Mouse (Mus musculus) gastrocnemius, adult 2 months (tissue): ENCODE measurements at regions not wholly inside any gene's neighbourhood (a gene's known extent, or its start where the extent isn't known, plus 50 kb on each side); places are given as distances from the start of the nearest gene placed in this dataset.

Experiments
- DNase-seq: peaks from one replicate; pipeline ENCODE4 v3.0.0; 2022
- H3K27ac ChIP-seq: fragments of 200-600 bp; 2 replicates; pipeline ENCODE4 v1.8.1; 2022; ENCODE audit warnings: mild to moderate bottlenecking
- H3K4me3 ChIP-seq: fragments of 200-600 bp; 2 replicates; pipeline ENCODE4 v1.8.1; 2022; ENCODE audit warnings: mild to moderate bottlenecking, moderate library complexity
- CTCF ChIP-seq: fragments of 200-600 bp; IDR thresholded peaks from 2 replicates; pipeline ENCODE4 v1.8.1; 2022; ENCODE audit warnings: antibody characterized with exemption, mild to moderate bottlenecking, moderate library complexity
- intact Hi-C: fragments of 180-260 bp; cut with DNase I; formaldehyde crosslinking; loops from one replicate; pipeline ENCODE4 v1.15.1; 2025

DNA sequence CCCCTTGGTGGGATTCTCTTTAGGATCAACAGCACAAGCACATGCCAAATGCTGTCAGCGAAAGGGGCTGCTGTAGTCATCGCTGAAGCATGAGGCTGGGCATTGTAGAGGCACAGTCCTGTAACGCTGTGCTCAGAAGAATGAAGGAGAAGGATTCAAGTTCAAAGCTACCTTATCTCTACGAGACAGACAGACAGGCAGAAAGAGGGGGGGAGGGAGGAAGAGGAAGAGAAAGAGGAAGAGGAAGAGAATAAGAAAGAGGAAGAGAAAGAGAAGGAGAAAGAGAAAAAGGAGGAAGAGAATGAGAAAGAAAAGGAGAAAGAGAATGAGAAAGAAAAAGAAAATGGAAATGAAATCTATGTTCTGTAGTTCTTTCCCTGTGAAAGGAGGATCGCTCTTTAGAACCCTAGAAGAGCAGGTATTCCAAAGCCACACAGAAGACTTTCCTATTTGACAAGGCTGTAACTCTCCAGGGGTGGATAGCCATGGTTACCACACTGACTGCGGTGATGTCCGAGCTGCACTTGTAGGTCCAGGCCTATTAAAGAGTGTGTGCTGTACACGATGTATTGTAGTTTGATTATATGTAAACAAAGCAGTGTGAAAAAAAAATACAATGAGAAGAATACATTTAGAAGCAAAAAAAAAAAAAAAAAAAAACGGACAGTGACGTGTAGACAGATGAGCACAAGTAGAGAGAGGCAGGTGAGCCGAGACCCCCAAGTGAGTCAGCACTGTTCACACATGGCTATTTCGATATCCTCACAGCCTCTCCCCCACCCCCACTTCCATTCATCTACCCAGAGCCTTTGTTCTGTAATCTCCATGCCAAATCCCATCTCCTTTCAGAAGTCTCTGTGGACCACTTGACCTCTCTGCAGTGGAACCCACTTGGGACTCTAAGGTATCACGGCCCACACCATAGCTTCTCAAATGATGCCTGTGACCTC lies 165.2 kb downstream of the Chic2 start:
- intact Hi-C loops, result no loop called here
- DNase-seq, result no peak
- Histone ChIP-seq H3K27ac (no peak overlapping the region), H3K4me3 (no peak overlapping the region)
- TF ChIP-seq CTCF, result no peak

DNA sequence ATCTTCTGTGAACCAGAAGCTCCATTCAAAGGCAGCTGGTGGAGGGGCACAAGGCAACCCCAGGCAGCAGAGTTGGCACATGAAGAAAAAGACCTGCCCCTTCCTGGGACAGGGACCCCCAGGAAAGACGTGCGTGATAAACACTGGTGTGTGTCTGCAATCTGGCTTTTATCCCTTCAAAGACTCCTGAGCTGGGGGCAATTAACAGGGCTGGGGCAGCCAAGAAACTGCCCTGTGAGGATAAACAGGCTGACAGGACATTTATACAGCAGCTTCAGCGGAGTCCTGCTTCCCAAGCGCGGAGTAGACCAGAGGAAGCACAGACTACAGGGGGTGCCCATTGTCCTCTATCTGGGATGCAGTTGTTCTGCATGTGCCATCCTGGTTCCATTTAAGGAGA lies 167.0 kb downstream of the Chic2 start:
- TF ChIP-seq CTCF, result no peak
- H3K27ac ChIP-seq, result no peak overlapping the region
- no peak overlapping the region for H3K4me3 ChIP-seq
- no peak for DNase-seq
- intact Hi-C loops, result no loop called here

DNA sequence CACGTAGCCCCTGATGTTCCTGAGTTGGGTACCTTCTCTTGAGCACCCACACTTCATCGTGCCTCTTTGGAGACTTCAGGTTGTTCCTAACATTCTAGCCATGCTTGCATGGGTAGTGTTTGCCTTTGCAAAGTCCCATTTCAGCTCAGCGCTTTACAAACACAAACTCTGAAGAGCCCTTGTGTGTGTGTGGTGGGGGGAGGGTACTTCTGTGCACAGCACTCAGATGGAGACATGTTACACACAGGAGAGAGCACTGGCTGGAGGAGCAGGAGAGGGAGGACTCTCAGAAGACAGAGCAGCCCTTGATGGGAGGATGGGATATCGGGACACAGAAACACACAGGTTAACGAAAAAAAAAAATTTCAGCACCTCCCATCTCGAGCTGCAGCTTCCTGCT lies 167.4 kb downstream of the Chic2 start:
- intact Hi-C loops, result no loop called here
- no peak for DNase-seq

DNA sequence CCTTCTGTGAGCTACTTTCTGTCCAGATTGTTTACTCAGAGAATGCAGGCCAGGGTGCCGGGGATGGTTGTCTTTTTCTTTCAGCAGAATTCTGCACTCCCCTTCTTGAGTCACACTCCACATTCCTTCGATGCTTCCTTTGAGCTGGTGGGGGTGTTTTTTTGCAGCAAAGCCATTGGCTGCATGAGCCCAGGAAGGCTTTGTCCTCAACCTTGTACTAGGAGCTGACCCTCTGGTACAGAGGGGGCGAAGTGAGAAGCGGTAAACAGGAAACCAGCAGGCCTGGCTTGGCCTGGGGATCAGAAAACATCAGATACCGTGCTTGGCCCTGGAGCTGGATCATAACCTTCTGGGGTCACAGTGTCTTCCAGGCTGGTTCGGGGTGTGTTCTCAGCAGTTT lies 169.9 kb downstream of the Chic2 start:
- TF ChIP-seq CTCF, result no peak
- Histone ChIP-seq H3K27ac (no peak overlapping the region), H3K4me3 (no peak overlapping the region)
- intact Hi-C loops, result no loop called here
- no peak for DNase-seq

More for the DNA sequence above, 167.4 kb downstream of the Chic2 start:
- no peak for TF ChIP-seq CTCF
- H3K4me3 ChIP-seq, result no peak overlapping the region
- no peak overlapping the region for H3K27ac ChIP-seq

DNA sequence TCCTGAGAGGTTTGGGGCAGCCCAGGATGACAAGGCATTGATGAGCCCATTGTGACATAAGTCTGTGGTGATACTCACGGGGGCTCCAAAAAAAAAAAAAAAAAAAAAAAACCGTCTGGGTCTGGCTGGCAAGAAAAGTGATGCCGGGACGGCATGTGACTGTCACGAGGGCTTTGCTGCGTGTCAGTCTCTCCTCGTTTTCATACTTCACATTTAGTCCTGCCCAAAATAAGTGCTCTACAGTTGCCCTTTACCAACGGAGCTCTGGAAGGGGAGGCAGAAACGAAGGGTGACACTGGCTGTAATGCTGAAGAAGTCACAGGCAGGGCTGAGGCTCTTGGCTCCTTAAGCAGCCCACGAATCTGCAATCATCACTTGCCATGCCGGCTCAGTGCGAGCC lies 167.9 kb upstream of the Lnx1 start:
- Histone ChIP-seq H3K27ac (no peak overlapping the region), H3K4me3 (no peak overlapping the region)
- DNase-seq, result peak; percentile 24
- TF ChIP-seq CTCF, result no peak
- intact Hi-C loops, result no loop called here

DNA sequence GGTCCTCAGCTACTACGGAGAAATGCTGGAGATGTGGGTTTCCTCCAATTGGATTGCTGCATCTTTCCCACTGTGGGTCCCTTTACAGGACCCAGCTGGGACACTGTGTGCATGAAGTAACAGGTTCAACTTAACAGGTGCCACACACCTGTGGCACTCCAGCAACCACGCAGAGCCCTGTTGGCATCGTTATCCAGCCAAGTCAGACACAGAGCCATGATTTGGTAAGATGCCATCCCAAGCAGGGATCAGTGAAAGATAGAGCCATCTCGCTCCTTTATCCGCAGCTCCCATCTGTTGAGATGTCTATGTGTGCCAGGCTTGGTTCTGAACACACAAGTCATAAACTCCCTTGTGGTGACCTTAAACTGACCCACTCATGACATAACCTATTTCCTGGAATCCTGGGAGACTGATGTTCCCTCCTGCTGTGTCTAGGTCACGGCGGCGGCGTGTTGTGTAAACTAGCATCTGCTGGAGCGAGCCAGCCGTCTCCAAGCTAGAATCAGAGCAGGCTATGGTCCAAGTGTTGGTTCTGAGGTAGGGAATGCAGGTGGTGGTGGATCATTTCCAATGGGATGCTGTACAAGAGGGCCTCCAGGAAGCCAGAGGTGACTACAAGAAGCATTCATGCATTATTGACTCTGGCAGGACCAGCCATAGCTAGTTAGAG lies 164.5 kb upstream of the Lnx1 start:
- intact Hi-C loops, result no loop called here
- TF ChIP-seq CTCF, result no peak
- Histone ChIP-seq H3K27ac (no peak overlapping the region), H3K4me3 (no peak overlapping the region)
- DNase-seq, result no peak

DNA sequence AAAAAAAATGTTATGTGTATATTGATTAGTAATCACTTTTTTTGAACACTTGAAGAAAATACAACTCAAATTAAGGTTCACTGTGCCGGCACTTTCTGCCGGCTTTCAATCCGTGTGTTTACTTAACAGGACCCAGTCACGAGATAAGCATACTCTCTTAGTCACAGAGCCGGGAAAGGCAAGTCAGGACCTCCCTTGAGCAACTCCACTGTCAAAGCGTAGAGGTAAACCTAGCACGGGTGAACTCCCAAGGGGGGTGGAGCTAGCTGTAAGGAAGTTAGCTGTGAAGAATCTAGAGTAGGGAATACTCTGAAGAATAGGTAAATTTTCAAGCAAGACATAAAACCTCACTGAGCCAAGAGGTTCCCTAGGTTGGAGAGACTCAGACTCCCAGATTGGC lies 164.0 kb upstream of the Lnx1 start:
- DNase-seq, result no peak
- H3K4me3 ChIP-seq, result no peak overlapping the region
- H3K27ac ChIP-seq, result no peak overlapping the region
- no peak for TF ChIP-seq CTCF
- intact Hi-C loops, result no loop called here

DNA sequence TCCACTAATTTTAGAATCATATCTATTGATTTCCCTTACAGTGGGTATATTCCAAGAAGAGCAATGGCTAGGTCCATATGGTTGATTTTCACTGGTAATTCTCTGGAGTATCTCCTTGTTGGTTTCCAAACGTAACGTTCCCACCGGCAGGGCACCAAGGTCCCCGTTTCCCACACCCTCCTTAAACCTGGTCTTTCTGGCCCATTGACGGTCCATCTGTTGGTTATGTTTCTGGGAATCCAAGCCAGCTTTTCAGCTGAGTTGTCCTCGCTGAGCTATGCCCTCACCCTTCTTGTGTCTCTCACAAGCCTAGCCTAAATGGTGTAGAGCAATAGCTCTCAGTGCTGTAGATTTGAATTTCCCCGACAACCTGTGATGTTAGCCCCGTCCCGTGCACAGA lies 162.7 kb upstream of the Lnx1 start:
- no peak overlapping the region for H3K27ac ChIP-seq
- no peak overlapping the region for H3K4me3 ChIP-seq
- intact Hi-C loops, result no loop called here
- no peak for DNase-seq
- no peak for TF ChIP-seq CTCF

DNA sequence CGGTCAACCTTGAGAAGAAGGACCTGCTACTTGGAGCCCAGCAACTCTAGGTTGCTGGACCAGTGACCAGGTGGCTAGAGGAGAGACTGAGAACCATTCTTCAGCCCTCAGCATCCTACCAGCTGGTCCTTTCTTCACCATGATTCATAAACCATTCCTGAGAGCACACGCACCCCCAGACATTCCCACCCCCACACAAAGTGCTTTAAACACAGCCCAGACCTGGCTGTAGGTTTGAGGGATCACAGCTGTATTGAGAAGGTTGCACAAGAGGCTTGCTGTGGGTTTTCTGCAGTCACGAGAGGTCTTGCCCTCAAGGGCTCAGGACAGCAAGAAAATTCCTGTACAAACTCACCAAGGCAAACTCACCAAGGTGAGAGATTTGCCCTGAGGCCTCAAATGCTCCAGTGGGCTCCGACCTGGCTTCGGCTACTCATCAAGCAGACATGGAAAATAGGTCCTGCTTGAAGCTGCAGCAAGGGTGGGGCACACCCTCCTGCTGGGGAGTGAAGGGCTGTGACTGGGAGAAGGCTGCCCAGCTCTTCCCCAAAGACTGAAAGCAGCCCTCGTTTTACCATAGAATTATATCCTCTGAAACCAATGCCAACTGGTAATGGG lies 161.9 kb upstream of the Lnx1 start:
- no peak for DNase-seq
- TF ChIP-seq CTCF, result no peak
- Histone ChIP-seq H3K4me3 (no peak overlapping the region), H3K27ac (no peak overlapping the region)
- intact Hi-C loops, result no loop called here

DNA sequence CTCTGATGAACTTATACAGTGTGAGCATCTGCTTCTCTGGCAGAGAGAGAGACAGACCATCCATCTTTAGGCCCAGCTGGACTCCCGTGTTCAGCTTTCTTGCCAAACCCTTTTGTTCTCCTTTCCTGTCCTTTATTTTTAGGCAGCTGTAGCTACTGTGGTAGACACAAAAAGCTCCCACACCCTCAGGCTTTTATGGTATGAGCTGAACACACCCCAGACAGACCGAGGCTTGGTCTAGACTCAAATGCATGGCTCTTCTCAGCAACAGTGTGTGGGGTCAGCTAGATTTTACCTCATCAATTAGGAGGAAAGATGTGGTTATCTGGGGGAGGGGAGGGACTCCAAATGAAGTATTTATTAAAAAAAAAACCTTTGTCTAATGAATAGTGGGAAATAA lies 158.6 kb upstream of the Lnx1 start:
- TF ChIP-seq CTCF, result no peak
- intact Hi-C loops, result no loop called here
- Histone ChIP-seq H3K27ac (no peak overlapping the region), H3K4me3 (no peak overlapping the region)
- no peak for DNase-seq

DNA sequence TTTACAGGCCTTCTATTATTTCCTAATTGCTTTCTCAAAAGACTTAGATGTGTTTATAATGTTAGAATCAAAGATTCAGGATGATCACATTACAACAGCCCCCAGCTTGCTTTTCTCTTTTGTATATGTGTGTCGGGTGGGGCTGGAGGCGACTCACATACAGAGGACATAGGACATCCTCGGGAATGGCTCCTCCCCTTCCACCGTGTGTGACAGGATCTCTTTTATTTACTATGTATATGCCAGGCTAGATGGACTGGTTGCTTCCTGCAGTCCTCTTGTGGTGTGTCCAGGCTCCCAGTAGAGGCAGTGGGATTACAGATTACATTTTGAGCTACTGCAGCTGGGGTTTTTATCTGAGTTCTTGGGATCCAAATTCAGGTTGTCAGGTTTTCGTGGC lies 155.1 kb upstream of the Lnx1 start:
- intact Hi-C loops, result no loop called here
- H3K4me3 ChIP-seq, result no peak overlapping the region
- no peak for TF ChIP-seq CTCF
- no peak overlapping the region for H3K27ac ChIP-seq
- DNase-seq, result no peak

DNA sequence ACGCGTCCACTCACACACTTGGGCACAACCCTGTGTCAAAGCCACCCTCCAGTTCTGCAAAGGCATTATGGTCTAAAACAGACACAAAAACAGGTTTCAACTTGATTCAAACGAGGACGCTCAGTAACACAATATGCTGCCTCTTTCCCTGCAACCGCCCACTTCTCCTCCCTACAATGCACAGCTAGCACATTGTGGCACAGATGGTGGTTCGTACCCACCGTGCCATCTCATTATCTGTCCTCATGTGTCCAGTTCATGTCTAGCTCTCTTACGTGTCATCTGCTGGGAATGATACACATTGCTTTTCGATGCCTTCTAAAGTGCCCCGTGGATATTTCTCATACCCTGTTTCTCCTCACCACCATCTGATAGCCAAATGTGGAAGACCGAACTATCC lies 154.4 kb upstream of the Lnx1 start:
- intact Hi-C loops, result no loop called here
- H3K27ac ChIP-seq, result no peak overlapping the region
- TF ChIP-seq CTCF, result no peak
- no peak for DNase-seq
- no peak overlapping the region for H3K4me3 ChIP-seq

DNA sequence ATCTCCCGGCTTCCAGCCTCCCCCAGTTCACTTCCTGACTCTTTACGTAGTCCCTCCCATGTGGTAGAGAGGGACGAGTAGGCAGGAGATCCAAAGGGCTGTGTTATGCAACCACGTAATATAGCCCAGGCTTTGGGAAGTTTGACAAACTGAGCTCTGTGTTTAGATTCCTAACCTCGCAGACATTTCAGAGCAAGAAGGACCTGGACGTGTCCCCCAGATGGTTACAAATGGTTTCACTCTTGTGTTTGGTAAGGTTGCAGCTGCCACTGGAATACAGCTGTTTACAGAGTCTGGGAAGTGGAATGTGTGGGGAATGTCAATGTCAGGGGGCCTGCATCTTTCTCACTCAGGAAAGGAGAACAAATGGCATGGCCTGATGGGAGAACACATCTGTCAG lies 145.1 kb upstream of the Lnx1 start:
- intact Hi-C loops, result no loop called here
- no peak for TF ChIP-seq CTCF
- no peak overlapping the region for H3K27ac ChIP-seq
- no peak overlapping the region for H3K4me3 ChIP-seq
- no peak for DNase-seq
